Mouse (Mus musculus) forebrain, embryonic 13.5 days (tissue): ENCODE results near the gene Cadm1. TPM values are rescaled to one million over a fixed set of nuclear protein-coding genes. Genes with fewer than 3 reads are reported as not detected.

Experiments used
- ATAC-seq: fragments of 200-750 bp; cut with Nextera tagmentation; 2 replicates; pipeline ENCODE4 v1.8.0; 2017
- H3K27ac ChIP-seq: fragments of 300-500 bp; sonication (generic); 2 replicates; pipeline ENCODE4 v1.5.1; 2015; ENCODE audit warnings: inconsistent platforms, mild to moderate bottlenecking, moderate library complexity
- H3K27me3 ChIP-seq: fragments of 300-500 bp; sonication (generic); 2 replicates; pipeline ENCODE4 v1.6.1; 2015; ENCODE audit warnings: mild to moderate bottlenecking, inconsistent platforms
- H3K36me3 ChIP-seq: fragments of 300-500 bp; sonication (generic); 2 replicates; pipeline ENCODE4 v1.6.1; 2015; ENCODE audit warnings: mild to moderate bottlenecking, inconsistent platforms; ENCODE audit not compliant: poor library complexity, severe bottlenecking
- H3K4me1 ChIP-seq: fragments of 300-500 bp; sonication (generic); 2 replicates; pipeline ENCODE4 v1.6.1; 2015; ENCODE audit warnings: inconsistent platforms
- H3K4me2 ChIP-seq: fragments of 300-500 bp; sonication (generic); 2 replicates; pipeline ENCODE4 v1.6.1; 2015; ENCODE audit warnings: inconsistent platforms, mild to moderate bottlenecking, moderate library complexity
- H3K4me3 ChIP-seq: fragments of 300-500 bp; sonication (generic); 2 replicates; pipeline ENCODE4 v1.5.1; 2015; ENCODE audit warnings: mild to moderate bottlenecking, inconsistent platforms
- H3K9ac ChIP-seq: fragments of 300-500 bp; sonication (generic); 2 replicates; pipeline ENCODE4 v1.6.1; 2015; ENCODE audit warnings: mild to moderate bottlenecking, inconsistent platforms
- H3K9me3 ChIP-seq: fragments of 300-500 bp; sonication (generic); replicated peaks from 2 replicates; pipeline ENCODE4 v1.6.1; 2016; ENCODE audit warnings: inconsistent platforms
- WGBS: fragments of 180-500 bp; shearing (Covaris S2); methylation state at CpG from one replicate; pipeline ENCODE4 v1.1.7; 2015; 5-methylcytosine and 5-hydroxymethylcytosine counted together
- polyA plus RNA-seq: library from polyadenylated mRNA; unstranded; fragments of >200 nt; fragmentation: Nextera tagmentation; extraction: Ambion mirVana; gene quantifications from 2 replicates; pipeline ENCODE4 v1.2.1, GENCODE M21; 2015

Gene Cadm1
- polyA plus RNA-seq, 1 experiment from 2014 or later, result 140 TPM

GRCm38 (mm10) chr9:47838170-47838569 lies 308.2 kb downstream of the Cadm1 start:
- no peak overlapping the region for H3K27ac ChIP-seq
- peaks cover 28% of the 10 kb centered on the region for H3K4me1 ChIP-seq
- no peak for ATAC-seq
- no peak overlapping the region for H3K4me2 ChIP-seq
- H3K4me3 ChIP-seq, result no peak overlapping the region
- H3K9me3 ChIP-seq, result no peaks in the 10 kb centered on the region
- H3K9ac ChIP-seq, result no peak overlapping the region
- WGBS, result 8% methylated on average over 8 of the region's 8 CpGs
- peaks cover 6% of the 10 kb centered on the region; the same call in 1 of the 2 replicates for H3K27me3 ChIP-seq
- H3K36me3 ChIP-seq, result 0 out of 2 replicates have a peak, but pooled peaks cover 2% of the 10 kb centered on the region

- no peaks in the 10 kb centered on the region for H3K9me3 ChIP-seq
- H3K4me1 ChIP-seq, result peaks cover 28% of the 10 kb centered on the region
- no peak overlapping the region for H3K4me3 ChIP-seq
- H3K36me3 ChIP-seq, result peaks cover 4% of the 10 kb centered on the region; the same call in 1 of the 2 replicates
- peaks cover 6% of the 10 kb centered on the region; the same call in 1 of the 2 replicates for H3K27me3 ChIP-seq
- H3K4me2 ChIP-seq, result no peak overlapping the region
- H3K27ac ChIP-seq, result no peak overlapping the region; the same call in 1 of the 2 replicates
- 9% methylated on average over 15 of the region's 15 CpGs for WGBS
- peak; percentile 62 for ATAC-seq
- no peak overlapping the region for H3K9ac ChIP-seq
Observed at GRCm38 (mm10) chr9:47838890-47839691, 309.1 kb downstream of the Cadm1 start.

- peak; percentile 31; the same call in 1 of the 2 replicates for ATAC-seq
- H3K9me3 ChIP-seq, result no peaks in the 10 kb centered on the region
- H3K36me3 ChIP-seq, result peaks cover 10% of the 10 kb centered on the region; the same call in 1 of the 2 replicates
- 70% methylated on average over 10 of the region's 10 CpGs for WGBS
- H3K27ac ChIP-seq, result no peak overlapping the region; the same call in 1 of the 2 replicates
- peaks cover 6% of the 10 kb centered on the region; the same call in 1 of the 2 replicates for H3K27me3 ChIP-seq
- H3K4me1 ChIP-seq, result peaks cover 28% of the 10 kb centered on the region
- no peak overlapping the region for H3K4me3 ChIP-seq
- no peak overlapping the region for H3K9ac ChIP-seq
- no peak overlapping the region for H3K4me2 ChIP-seq
Observed at GRCm38 (mm10) chr9:47839692-47840025, 309.7 kb downstream of the Cadm1 start.

- no peak overlapping the region for H3K27ac ChIP-seq
- H3K4me3 ChIP-seq, result no peak overlapping the region
- peaks cover 44% of the 10 kb centered on the region for H3K4me1 ChIP-seq
- no peak overlapping the region for H3K4me2 ChIP-seq
- no peaks in the 10 kb centered on the region for H3K9me3 ChIP-seq
- H3K9ac ChIP-seq, result no peak overlapping the region
- WGBS, result 78% methylated on average over 6 of the region's 6 CpGs
- ATAC-seq, result no peak
- H3K36me3 ChIP-seq, result peaks cover 10% of the 10 kb centered on the region; the same call in 1 of the 2 replicates
- H3K27me3 ChIP-seq, result peaks cover 6% of the 10 kb centered on the region; the same call in 1 of the 2 replicates
Observed at GRCm38 (mm10) chr9:47843328-47843727, 313.4 kb downstream of the Cadm1 start.

GRCm38 (mm10) chr9:47846275-47846674 lies 316.3 kb downstream of the Cadm1 start:
- H3K4me1 ChIP-seq, result peaks cover 41% of the 10 kb centered on the region
- no peaks in the 10 kb centered on the region; the same call in 1 of the 2 replicates for H3K27me3 ChIP-seq
- H3K27ac ChIP-seq, result no peak overlapping the region
- 30% methylated on average over 10 of the region's 10 CpGs for WGBS
- no peak overlapping the region for H3K9ac ChIP-seq
- ATAC-seq, result no peak; the same call in 1 of the 2 replicates
- H3K4me2 ChIP-seq, result 0 out of 2 replicates have a peak overlapping the region, but pooled peaks have one; percentile 4
- H3K36me3 ChIP-seq, result peaks cover 10% of the 10 kb centered on the region; the same call in 1 of the 2 replicates
- no peak overlapping the region for H3K4me3 ChIP-seq
- H3K9me3 ChIP-seq, result no peaks in the 10 kb centered on the region

GRCm38 (mm10) chr9:47846926-47847325 lies 317.0 kb downstream of the Cadm1 start:
- peaks cover 10% of the 10 kb centered on the region; the same call in 1 of the 2 replicates for H3K36me3 ChIP-seq
- ATAC-seq, result no peak
- no peaks in the 10 kb centered on the region for H3K9me3 ChIP-seq
- H3K9ac ChIP-seq, result no peak overlapping the region
- H3K27ac ChIP-seq, result no peak overlapping the region
- H3K4me1 ChIP-seq, result peaks cover 38% of the 10 kb centered on the region
- no peaks in the 10 kb centered on the region for H3K27me3 ChIP-seq
- H3K4me2 ChIP-seq, result no peak overlapping the region
- no peak overlapping the region for H3K4me3 ChIP-seq
- 78% methylated on average over 6 of the region's 6 CpGs for WGBS

GRCm38 (mm10) chr9:47847797-47848196 lies 317.8 kb downstream of the Cadm1 start:
- WGBS, result 25% methylated on average over 4 of the region's 4 CpGs
- 0 out of 2 replicates have a peak, but pooled peaks have one; percentile 27 for ATAC-seq

GRCm38 (mm10) chr9:47848745-47849144 lies 318.8 kb downstream of the Cadm1 start:
- Histone ChIP-seq H3K4me1 (peaks cover 34% of the 10 kb centered on the region), H3K27me3 (no peaks in the 10 kb centered on the region), H3K4me3 (no peak overlapping the region), H3K9ac (no peak overlapping the region), H3K4me2 (no peak overlapping the region), H3K9me3 (no peaks in the 10 kb centered on the region), H3K36me3 (peaks cover 13% of the 10 kb centered on the region), H3K27ac (peak overlapping the region; percentile 63)
- WGBS, result 16% methylated on average over 5 of the region's 5 CpGs
- no peak for ATAC-seq

More at GRCm38 (mm10) chr9:47847797-47848196, 317.8 kb downstream of the Cadm1 start:
- H3K4me1 ChIP-seq, result peaks cover 34% of the 10 kb centered on the region
- peak overlapping the region; percentile 63; the same call in 1 of the 2 replicates for H3K27ac ChIP-seq
- H3K9me3 ChIP-seq, result no peaks in the 10 kb centered on the region
- peaks cover 10% of the 10 kb centered on the region; the same call in 1 of the 2 replicates for H3K36me3 ChIP-seq
- H3K27me3 ChIP-seq, result no peaks in the 10 kb centered on the region
- no peak overlapping the region for H3K4me3 ChIP-seq
- H3K9ac ChIP-seq, result peak overlapping the region; percentile 26; the same call in 1 of the 2 replicates
- H3K4me2 ChIP-seq, result no peak overlapping the region

- WGBS, result 89% methylated on average over 8 of the region's 8 CpGs
- Histone ChIP-seq H3K4me1 (peaks cover 22% of the 10 kb centered on the region), H3K4me2 (no peak overlapping the region), H3K36me3 (peaks cover 11% of the 10 kb centered on the region; the same call in 1 of the 2 replicates), H3K9ac (no peak overlapping the region), H3K4me3 (no peak overlapping the region), H3K27me3 (no peaks in the 10 kb centered on the region), H3K27ac (no peak overlapping the region), H3K9me3 (no peaks in the 10 kb centered on the region)
- no peak for ATAC-seq
Observed at GRCm38 (mm10) chr9:47856311-47856710, 326.3 kb downstream of the Cadm1 start.

GRCm38 (mm10) chr9:47857235-47857634 lies 327.3 kb downstream of the Cadm1 start:
- Histone ChIP-seq H3K27me3 (no peaks in the 10 kb centered on the region), H3K4me3 (no peak overlapping the region), H3K4me1 (peaks cover 22% of the 10 kb centered on the region), H3K36me3 (peaks cover 11% of the 10 kb centered on the region; the same call in 1 of the 2 replicates), H3K9ac (no peak overlapping the region), H3K9me3 (no peaks in the 10 kb centered on the region), H3K4me2 (no peak overlapping the region), H3K27ac (peak overlapping the region; percentile 63)
- no peak for ATAC-seq
- 81% methylated on average over 7 of the region's 7 CpGs for WGBS

GRCm38 (mm10) chr9:47858134-47858533 lies 328.2 kb downstream of the Cadm1 start:
- Histone ChIP-seq H3K27me3 (no peaks in the 10 kb centered on the region), H3K4me1 (peaks cover 22% of the 10 kb centered on the region), H3K4me2 (no peak overlapping the region), H3K9ac (no peak overlapping the region), H3K9me3 (no peaks in the 10 kb centered on the region), H3K36me3 (peaks cover 11% of the 10 kb centered on the region; the same call in 1 of the 2 replicates), H3K4me3 (no peak overlapping the region), H3K27ac (peak overlapping the region; percentile 63)
- 54% methylated on average over 5 of the region's 5 CpGs for WGBS
- 0 out of 2 replicates have a peak, but pooled peaks have one; percentile 31 for ATAC-seq

GRCm38 (mm10) chr9:47858778-47859395 lies 328.9 kb downstream of the Cadm1 start:
- Histone ChIP-seq H3K27me3 (peaks cover 5% of the 10 kb centered on the region; the same call in 1 of the 2 replicates), H3K4me1 (peaks cover 22% of the 10 kb centered on the region), H3K4me2 (no peak overlapping the region), H3K9me3 (no peaks in the 10 kb centered on the region), H3K9ac (no peak overlapping the region), H3K36me3 (peaks cover 6% of the 10 kb centered on the region; the same call in 1 of the 2 replicates), H3K4me3 (no peak overlapping the region), H3K27ac (peak overlapping the region; percentile 63)
- 45% methylated on average over 10 of the region's 10 CpGs for WGBS
- ATAC-seq, result peak; percentile 13; the same call in 1 of the 2 replicates
